Mouse (Mus musculus): ENCODE measurements at regions not wholly inside any gene's neighbourhood (a gene's known extent, or its start where the extent isn't known, plus 50 kb on each side); places are given as distances from the start of the nearest gene placed in this dataset.

DNA sequence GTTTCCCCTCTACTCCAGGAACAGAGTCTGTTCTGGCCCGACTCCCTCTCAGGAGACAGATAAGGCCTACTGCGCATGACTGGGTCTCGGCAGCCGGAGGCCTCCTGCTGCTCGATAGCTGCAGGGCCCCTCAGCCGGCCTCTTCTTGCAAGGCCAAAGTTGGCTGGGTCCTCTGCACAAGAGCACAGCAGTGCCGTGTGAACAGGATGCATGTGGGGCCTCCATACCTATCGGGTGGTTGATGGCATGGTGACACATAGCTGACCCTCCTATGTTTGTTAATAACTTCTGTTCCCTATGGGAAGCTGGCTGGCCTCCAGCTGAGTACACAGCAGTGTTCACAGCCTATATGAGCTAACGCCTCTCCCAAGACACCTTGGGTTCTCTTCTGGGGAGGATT lies 50.4 kb upstream of the Dlk1 start:
- TF ChIP-seq CTCF (IDR thresholded peaks at IDR 0.05; ENCODE audit: extremely low read depth, insufficient read depth, low read length) (no peak), POLR2A (IDR thresholded peaks at IDR 0.05; ENCODE audit: extremely low read depth, insufficient read depth, low read length) (no peak)
